Mouse (Mus musculus) megakaryocyte, adult 5-6 weeks (primary cell): ENCODE data around the gene Tmie. TPM values are rescaled to one million over a fixed set of nuclear protein-coding genes. Genes with fewer than 3 reads are reported as not detected.

Source experiments
- ATAC-seq: 2 replicates; pipeline ENCODE4 v1.8.0; 2016; ENCODE audit warnings: mild to moderate bottlenecking, inconsistent platforms; ENCODE audit not compliant: poor library complexity, severe bottlenecking
- total RNA-seq, 2 experiments: library from RNA; stranded (forward) in 1 of 2; stranded (reverse) in 1 of 2; fragments of 153-499, 151-499 nt in 1 of 2; fragments of 221-1000, 200-1000 nt in 1 of 2; gene quantifications; 2 replicates each; pipeline versions ENCODE4 v1.2.3 to v1.2.4; 2015 to 2017

Tmie gene
- total RNA-seq (2015) (0.05 TPM in 1 of 2 replicates, not detected in the other), total RNA-seq (2017) (not detected in 2 replicates)

DNA sequence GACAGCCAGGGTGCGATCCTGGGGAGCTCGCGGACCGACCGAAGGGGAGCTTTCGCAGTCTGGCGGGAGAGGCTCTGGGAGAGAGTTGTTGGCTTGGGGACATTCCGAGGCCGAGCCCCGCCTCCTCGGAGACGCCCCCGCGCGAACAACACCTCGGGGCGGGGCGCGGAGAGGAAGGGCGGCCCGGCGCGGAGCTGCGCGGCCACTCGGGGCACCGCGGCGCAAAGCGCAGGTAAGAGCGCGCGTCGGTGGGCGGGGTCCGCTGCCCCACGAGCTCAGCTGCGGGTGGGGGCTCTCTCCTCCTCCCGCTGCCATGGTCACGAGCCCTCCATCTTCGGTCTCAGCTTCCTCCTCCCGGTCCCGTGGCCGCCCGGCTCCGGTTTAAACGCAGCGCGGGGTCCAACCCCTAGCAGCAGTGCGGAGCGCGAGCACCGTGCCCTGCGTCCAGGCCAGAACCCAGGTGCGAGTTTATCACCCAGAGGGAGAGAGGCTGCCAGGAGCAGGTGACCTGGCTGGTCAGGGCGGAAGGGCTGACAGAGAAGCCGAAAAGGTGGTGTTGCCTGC lies at the start of gene Tmie:
Gene Tmie (minus strand): TSS at position 116 of the 564 bp plus-strand sequence.
- peak; percentile 34; the same call in 1 of the 2 replicates for ATAC-seq

- peak; percentile 67; the same call in 1 of the 2 replicates for ATAC-seq
These were observed 42.8 kb upstream of the Tmie start for GRCm38 (mm10) chr9:110922759-110923158.

- no peak for ATAC-seq
These were observed 40.9 kb upstream of the Tmie start for GRCm38 (mm10) chr9:110920665-110921419.

- no peak for ATAC-seq
These were observed 36.9 kb upstream of the Tmie start, which contains the start of gene Fam240a for GRCm38 (mm10) chr9:110916786-110917185. Fam240a (minus strand) TSS chr9:110916861.

DNA sequence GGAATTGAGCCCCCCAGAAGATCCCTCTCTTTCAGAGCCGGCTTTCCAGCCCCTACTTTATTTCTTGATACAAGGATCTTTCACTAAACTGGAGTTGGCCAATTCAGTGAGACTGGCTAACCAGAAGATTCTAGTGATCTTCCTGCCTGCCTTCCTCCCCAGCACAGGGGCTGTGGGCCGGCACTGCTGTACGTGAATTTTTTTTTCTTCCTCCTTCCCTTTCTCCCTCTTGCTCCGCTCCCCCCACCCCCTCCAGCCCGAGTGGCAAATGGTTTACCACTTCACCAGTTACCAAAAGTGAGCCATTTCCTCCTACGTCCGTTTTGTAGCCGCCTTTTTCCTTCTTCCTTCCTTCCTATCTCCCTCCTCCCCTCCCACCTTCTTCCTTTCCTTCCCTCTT lies 35.6 kb upstream of the Tmie start:
- no peak for ATAC-seq

GRCm38 (mm10) chr9:110914631-110915236 lies 34.8 kb upstream of the Tmie start:
- no peak for ATAC-seq

DNA sequence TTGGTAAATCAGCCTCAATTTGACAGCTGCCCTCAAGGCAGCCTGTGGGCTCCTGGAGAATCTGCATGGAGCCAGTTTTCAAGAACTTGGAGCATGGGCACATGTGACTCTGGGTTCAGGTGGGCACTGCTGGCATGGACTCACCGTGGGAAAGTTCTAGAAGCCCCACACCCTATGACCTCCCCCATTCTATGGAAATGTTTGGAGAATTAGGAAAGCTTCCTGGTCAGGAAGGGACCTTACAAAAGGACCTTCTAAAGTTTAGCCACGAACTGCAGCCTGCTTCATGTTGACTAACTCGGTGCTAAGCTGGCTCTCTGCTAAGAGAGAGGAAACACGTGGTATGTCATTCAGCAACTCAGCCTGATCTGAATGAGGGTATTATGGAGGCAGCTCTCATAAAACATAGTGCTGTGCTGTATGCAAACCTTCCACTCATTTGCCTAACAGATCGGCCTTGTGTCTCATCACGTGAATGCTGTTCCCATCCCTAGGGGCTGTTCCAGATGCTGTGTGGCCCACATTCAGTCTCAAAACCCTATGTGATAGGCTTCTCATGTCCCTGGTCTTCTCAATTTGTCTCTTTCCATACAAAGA lies 29.6 kb upstream of the Tmie start:
- ATAC-seq = no peak

- ATAC-seq = no peak
These were observed 28.7 kb upstream of the Tmie start for GRCm38 (mm10) chr9:110908631-110909016.

DNA sequence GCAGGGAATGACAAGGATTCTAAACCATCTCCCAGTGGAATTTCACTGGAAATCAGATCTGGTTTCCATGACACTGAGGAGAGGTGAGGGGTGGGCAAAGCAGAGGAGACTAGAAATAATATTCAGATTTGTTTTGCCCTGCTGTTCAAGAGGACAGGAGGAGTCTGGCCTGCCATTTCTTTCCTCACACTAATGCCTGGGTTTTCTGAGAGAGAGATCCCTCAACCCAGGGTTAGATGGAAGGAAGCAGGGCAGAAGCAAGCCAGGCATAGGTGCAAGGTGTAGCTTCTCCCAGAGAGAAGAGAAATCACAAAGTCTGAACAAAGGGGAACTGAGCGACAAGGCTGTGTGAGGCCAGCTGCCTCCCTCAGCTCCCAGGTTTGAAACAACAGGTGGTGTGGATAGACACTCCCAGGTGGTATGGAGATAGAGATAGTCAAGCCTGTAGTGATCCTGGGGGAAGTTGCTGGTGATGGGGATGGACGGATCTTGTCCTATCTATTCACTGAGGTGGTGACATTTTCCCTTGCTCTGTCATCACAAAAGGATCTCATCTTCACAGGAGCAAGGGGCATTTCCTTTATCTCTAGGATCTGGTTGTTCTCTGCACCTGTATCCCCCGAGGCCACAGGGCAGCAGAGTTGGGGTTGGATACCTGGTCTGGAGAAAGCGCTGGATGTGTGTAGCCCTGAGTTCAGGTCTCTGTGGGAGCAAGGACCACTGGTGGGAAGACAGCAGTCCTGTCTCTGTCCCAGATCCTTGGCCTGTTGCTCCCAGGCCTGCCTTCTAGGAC lies 28.1 kb upstream of the Tmie start:
- no peak for ATAC-seq

- ATAC-seq = no peak
These were observed 27.4 kb upstream of the Tmie start for GRCm38 (mm10) chr9:110907201-110907837.

DNA sequence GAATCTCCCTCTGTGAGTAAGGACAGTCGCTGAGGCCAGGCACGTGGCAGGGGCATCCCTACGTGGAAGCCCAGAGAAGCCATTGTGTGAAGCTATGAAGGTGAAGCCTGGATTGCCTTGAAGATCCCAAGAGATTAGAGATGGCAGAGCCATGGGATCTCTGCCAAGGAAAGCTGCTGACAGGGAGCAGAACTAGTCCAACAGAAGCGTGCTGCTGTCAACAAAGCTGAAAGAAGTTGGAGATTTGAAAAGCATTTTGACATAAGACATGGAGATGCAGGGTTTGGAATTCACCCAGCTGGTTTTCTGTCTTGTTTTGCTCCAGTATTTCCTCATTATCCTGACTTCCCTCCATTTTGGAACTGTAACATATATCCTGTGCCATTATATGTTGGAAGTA lies 22.4 kb upstream of the Tmie start:
- ATAC-seq = no peak

DNA sequence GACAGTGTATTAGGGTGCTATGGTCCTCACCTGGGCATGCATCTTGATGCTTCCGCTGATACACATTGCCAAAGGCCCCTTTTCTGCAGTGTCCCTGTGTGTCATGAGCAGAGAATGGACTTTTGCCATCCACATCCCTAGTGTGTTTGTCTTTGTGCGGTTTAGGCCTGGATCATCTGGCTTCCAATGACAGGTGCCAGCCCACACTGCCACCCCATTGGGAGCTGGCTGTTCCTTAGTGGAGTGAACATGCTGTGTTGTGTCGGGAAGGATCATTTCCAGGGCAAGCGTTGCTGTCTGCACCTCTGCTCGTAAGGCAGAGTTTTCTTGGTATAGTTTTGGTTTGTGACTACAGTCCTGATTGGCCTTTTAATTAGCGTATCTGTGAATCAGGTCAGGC lies 21.3 kb upstream of the Tmie start:
- no peak for ATAC-seq

- ATAC-seq = no peak
These were observed 19.6 kb upstream of the Tmie start for GRCm38 (mm10) chr9:110899451-110900008.

DNA sequence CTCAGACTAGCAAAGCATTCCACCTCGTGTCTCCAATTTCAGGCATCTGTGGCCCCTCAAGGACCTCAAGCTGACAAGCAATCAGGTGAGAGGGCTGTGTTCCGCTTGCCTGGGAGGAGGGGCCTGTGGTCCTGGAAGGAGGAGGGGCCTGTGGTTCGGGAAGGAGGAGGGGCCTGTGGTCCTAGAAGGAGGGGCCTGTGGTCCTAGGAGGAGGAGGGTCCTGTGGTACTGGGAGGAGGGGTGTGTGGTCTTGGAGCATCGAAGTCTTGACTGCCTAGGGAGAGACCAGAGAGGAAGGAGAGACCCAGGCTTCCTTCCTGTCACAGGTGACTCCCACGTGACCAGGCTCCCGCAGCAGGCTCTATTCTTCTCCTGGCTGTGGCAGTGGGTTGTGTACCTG lies 16.7 kb upstream of the Tmie start:
- ATAC-seq = peak; percentile 26; the same call in 1 of the 2 replicates

DNA sequence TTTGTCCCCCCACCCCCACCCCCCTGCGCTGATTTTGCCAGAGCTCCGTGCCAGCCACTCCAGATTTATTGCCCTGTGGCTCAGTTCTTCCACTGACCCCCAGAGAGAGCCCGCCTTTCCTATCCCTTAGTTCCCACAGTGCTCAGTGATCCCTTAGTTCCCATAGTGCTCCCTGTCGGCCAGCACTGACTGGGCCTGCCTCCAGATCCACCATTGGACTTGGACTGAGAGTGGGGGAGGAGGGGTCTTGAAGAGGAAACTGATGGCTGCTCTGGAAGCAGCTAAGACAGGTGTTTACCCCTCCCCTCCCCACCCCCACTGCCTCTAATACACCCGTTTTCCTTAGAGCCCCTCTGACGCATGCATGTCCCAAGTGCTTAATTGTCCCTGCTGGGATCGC lies 16.1 kb upstream of the Tmie start:
- ATAC-seq = no peak

- ATAC-seq = no peak
These were observed 15.6 kb upstream of the Tmie start for GRCm38 (mm10) chr9:110895507-110895906.

- ATAC-seq = peak; percentile 76
These were observed 13.5 kb upstream of the Tmie start for GRCm38 (mm10) chr9:110893429-110893828.

GRCm38 (mm10) chr9:110892552-110892951 lies 12.6 kb upstream of the Tmie start:
- no peak for ATAC-seq

GRCm38 (mm10) chr9:110891077-110891828 lies 11.3 kb upstream of the Tmie start:
- ATAC-seq = no peak
